Mouse (Mus musculus) urinary bladder, postnatal 36 days (tissue): ENCODE measurements around the gene Adora1.
"Not testable (repeated sequence)": the region's sequence is repeated elsewhere in the genome, so short reads cannot be mapped to it uniquely, and the experiment has no call there.

Experiments used
- DNase-seq, 2 experiments: peaks; one replicate each; pipeline ENCODE4 v3.0.0; 2022; ENCODE audit warnings: low spot score in 2 of 2, mixed read lengths in 1 of 2

Gene Adora1

GRCm38 (mm10) chr1:134235391-134235921 is at the start of gene Adora1:
Gene Adora1, minus strand, starts transcription at chr1:134235431.
- DNase-seq = no peak

- no peak for DNase-seq
These were observed 47.9 kb upstream of the Adora1 start for GRCm38 (mm10) chr1:134283108-134283507.

GRCm38 (mm10) chr1:134282342-134282741 is 47.1 kb upstream of the Adora1 start:
- DNase-seq = no peak

DNA sequence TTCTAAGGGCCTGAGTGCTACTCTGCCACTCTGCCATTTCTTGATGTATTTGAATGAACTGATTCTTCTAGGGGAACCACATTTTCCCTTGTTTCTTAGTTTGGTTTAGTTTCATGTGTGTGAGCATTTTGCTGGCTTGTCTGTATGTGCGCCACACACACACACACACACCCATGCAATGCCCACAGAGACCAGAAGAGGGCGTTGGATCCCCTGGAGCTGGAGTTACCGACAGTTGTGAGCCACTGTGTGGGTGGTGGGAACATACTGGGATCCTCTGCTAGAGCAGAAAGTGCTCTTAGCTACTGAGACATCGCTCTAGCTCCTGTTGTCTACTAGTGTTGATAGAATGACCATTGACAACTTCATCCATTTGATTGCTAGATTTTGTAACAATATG is 46.3 kb upstream of the Adora1 start:
- DNase-seq = no peak

DNA sequence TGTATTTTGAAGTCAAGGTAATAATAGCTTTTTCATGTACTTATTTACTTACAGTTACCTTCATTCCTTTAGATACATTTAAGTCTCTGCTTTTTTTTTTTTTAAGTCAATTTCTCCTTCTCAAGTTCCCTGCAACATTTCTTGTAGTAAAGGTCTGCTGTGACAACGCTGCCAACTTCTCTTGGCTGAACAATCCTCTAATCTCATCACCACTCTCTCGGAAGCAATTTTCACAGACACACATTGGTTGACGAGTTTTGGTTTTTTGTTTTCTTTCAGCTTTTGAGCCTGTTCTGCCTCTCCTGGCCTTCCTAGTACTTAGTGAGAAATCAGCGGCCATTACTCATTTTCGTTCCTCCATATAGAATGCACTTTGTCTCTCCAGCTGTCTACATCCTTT is 44.9 kb upstream of the Adora1 start:
- no peak for DNase-seq

DNA sequence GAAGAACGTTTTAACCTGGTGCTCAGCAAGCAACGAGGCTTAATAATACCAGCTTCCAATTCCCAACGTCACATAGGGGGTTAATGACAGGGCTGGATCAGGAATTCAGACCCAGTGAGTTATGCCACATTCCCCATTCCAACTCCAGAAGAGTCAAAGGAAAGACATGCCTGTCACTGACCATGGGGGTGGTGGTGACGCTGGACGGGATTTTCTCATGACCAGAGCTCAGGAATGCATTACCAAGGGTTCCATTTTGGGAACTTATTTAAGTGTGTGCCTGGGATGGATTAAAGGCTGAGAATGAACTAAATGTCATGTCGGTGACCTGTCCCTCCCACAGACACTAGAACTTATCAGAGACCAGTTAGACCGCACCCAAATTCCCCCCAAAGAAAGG is 41.6 kb upstream of the Adora1 start:
- no peak for DNase-seq

DNA sequence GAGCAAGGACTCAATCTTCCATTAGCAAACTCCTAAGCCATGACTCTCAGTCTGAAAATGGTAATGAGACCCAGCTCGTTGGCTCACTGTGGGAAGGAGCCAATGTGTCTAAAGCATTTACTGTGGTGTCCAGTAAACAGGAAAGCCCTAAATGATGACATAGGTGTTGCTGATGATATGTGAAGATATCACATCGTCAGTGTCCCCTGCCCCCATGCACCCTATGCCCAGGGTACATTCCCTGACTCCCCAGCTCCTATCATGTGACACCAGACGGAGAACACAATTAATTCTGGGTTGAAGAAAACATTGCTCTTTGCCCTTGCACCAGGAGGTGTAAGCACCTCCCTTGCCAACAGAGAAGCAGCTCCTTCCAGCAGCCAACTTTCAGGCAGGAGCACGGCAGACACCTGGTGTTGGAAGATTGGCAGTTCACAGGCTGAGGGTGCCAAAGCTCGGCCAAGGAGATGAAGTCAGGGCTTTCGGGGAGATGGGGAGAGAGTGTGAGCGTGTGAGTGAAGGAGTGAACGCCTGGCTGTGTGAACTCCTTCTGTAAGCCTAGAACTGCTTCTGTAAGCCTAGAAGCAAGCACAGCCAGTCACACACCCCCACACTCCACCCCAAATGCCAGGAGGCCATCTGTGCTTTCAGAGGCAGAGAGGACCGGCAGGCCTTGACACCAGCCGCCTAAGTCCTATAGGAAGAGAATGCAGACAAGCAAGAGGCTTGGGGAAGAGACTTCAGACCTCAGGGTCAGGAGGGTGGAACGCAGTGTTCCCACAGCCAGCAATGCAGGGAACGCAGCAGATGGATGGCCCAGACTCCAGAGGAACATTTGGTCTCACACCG is 40.6 kb upstream of the Adora1 start:
- DNase-seq = no peak

GRCm38 (mm10) chr1:134274483-134274920 is 39.3 kb upstream of the Adora1 start:
- DNase-seq = no peak

DNA sequence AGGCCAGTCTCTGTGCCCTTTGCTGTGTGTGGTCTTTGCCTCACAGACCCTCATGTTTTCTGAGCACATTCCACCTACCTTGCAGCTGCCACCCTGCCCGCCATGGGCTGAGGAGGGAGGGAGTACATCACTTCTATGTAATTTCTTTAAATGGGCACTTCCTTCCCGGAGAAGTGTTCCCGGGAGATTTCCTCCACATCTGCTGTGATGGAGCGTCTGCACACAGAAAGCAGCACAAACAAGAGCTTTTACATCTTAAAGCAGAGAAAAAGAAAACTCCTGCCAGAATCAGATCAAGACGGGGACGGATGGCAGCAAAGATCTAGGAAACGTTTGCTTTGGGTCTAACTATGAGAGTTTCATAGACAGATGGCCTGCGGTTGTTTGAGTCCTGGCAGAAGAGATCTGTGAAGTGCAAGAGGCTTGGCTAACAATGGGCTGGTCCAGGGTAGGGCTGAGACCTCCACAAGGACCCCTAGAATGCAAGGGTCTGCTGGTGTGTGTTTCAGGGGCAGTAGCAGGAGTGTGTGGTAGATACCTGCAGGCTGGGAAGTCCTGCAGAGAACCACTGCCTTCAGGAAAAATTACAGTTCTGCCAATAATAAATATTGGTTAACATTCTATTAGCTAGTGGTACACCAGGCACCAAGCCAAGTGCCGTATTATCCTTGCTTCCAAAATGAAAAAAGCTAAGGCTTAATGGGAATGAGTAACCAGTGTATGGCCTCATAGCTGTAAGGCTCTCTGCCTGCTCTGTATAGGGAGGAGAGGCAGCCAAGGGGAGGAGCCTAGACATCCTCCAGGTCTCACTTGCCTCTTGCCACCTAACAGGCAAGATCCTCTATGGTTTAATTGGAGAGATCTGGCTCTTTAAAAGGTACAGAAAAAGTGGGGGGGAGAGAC is 38.5 kb upstream of the Adora1 start:
- DNase-seq = no peak

GRCm38 (mm10) chr1:134272754-134273250 is 37.6 kb upstream of the Adora1 start:
- DNase-seq = no peak

DNA sequence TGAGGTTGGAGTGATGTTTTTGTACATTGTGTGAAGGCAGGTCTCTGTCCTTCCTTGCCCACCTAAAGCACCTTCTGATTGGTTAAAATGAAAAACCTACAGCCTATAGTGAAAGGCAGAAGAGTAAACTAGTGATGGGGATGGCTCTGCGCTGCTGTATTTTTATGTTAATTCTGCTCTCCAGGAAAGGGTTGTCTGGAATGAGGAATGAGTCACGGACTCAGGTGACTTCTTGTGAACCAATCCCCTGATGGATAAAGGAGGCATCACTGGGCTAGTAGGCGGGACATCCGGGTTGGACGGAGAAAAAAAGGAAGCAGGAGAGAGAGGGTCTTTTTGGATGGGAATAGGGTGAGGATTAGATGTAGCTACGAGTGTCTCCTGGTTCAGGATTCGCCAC is 34.8 kb upstream of the Adora1 start:
- no peak for DNase-seq

DNA sequence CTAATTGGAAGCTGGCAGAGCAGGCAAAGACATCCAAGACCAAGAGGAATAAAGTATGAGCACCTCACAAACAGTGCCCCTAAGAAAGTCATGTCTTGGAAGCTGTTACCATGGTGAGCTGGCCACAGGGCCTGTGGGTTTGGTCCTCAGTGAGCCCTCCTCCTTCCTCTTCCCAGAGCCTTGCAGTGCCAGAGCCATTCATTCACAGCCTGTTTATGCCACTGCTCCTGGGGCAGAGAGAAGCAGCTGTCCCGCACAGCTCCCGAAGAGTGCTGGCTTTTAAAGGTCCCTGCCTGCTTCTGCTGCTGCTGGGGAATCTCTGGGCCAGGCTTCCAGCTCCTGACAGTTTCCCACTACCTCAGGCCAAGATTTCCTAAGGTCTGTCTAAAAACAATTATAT is 30.6 kb upstream of the Adora1 start:
- DNase-seq = no peak

- no peak for DNase-seq
These were observed 29.1 kb upstream of the Adora1 start for GRCm38 (mm10) chr1:134264341-134264740.

DNA sequence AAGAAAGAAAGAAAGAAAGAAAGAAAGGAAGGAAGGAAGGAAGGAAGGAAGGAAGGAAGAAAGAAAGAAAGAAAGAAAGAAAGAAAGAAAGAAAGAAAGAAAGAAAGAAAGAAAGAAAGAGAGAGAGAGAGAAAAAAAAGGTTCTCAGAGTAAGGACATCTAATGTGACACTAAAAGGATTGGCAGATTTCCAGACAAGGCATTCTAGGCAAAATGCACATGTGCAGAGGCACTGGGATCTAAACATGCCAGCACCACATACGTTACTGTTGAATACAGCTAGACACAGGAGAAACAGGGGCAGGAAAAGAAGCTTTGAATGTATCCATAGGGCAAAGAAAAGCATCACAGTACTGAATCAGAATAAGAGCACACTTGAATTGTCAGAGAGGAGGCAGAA is 14.4 kb upstream of the Adora1 start:
- DNase-seq = not testable (repeated sequence)

DNA sequence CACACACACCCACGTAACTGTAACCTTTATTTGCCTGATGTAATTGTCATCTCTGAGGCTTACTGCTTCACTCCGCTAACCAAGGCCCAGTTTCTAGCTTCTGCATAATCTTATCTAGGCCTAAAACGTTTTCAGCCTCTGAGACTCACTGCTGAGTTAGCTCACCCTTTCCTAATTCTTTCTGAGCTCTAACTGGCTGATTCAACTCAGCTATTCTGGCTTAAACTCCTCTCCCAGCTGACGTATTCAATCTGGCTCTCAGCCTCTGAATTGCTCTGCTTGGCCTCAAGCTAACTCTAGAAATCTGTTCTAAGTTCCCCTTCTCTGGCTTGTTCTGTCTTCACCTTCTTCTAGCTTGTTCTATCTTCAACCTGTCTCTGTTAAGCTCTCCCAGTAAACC is 11.4 kb upstream of the Adora1 start:
- no peak for DNase-seq

- no peak for DNase-seq
These were observed 9.9 kb upstream of the Adora1 start for GRCm38 (mm10) chr1:134245004-134245717.

GRCm38 (mm10) chr1:134243948-134244914 is 9.0 kb upstream of the Adora1 start:
- DNase-seq = peak; percentile 91 to 93

DNA sequence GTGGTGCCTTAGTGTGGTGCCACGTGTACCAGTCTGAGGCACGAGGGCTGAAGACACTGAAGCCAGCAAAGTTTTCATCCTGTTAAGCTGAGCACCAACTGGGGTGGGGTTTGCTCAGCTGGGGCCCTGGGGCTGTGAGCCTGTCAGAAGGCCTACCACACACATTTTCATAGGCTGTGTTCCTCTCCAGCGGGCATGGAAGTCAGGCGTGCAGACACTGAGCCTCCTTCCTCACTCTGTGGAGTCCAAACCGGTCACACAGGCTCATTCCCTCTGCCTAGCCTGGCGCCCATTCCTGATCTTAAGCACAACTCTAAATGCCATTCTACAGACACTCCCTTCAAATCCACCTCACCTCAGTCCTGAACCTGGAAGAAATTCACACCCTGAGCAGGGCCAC is 8.3 kb upstream of the Adora1 start:
- no peak for DNase-seq

DNA sequence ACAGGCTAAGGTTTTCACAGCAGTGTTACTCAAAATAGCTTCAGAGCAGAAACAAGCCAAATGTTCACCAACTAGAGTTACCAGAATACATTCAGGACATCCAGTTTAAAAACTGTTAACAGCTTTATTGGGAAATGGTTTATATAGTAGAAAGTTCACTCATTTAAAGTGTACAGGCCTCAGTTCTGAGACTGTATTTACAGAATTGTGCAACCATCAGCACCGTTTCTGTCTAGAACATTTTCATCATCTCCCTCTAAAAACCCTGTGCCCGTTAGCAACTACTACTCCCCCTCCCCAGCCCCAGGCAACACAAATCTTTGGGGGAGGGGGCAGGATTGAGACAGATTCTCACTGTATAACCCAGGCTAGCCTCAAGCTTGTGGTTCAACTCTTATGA is 7.1 kb upstream of the Adora1 start:
- DNase-seq = no peak

DNA sequence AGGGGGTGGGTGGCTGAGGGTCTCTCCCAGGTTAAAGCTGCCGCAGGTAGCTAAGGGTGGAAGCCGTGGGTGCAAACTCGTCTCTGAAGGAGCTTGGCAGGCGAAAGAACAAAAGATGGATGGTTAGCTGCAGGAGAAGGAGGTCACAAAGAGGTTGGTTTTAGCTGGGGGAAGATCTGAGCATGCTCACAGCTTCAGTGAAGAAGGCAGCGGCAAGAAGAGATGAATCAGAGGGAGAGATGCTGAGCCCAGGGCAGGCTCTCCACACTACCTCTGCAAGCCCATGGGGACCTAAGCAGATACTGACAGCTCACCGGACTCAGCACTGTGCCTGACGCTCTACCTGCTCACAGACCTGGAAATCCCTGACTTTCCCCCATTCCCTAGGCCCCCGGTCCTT is 6.1 kb upstream of the Adora1 start:
- no peak for DNase-seq
